Mouse (Mus musculus) stomach, embryonic 16.5 days (tissue): ENCODE results near the gene Neb. TPM values are rescaled to one million over a fixed set of nuclear protein-coding genes. Genes with fewer than 3 reads are reported as not detected.
"Not testable (repeated sequence)": the region's sequence is repeated elsewhere in the genome, so short reads cannot be mapped to it uniquely, and the experiment has no call there.

ENCODE experiments used
- ATAC-seq: fragments of 200-750 bp; cut with Nextera tagmentation; 2 replicates; pipeline ENCODE4 v1.8.0; 2017; ENCODE audit warnings: moderate number of reproducible peaks, moderate TSS enrichment; ENCODE audit not compliant: insufficient read depth, low FRiP score
- H3K27ac ChIP-seq: fragments of 300-500 bp; sonication (generic); 2 replicates; pipeline ENCODE4 v1.5.1; 2014; ENCODE audit warnings: low read length
- H3K27me3 ChIP-seq: fragments of 300-500 bp; sonication (generic); 2 replicates; pipeline ENCODE4 v1.6.1; 2014; ENCODE audit warnings: low read length, control low read depth, mixed read lengths; ENCODE audit not compliant: control insufficient read depth, insufficient read depth
- H3K36me3 ChIP-seq: fragments of 300-500 bp; sonication (generic); 2 replicates; pipeline ENCODE4 v1.6.1; 2014; ENCODE audit warnings: low read length; ENCODE audit not compliant: control insufficient read depth, insufficient read depth
- H3K4me1 ChIP-seq: fragments of 300-500 bp; sonication (generic); 2 replicates; pipeline ENCODE4 v1.6.1; 2014; ENCODE audit warnings: low read length, control low read depth, mixed read lengths; ENCODE audit not compliant: control insufficient read depth, insufficient read depth
- H3K4me2 ChIP-seq: fragments of 300-500 bp; sonication (generic); 2 replicates; pipeline ENCODE4 v1.6.1; 2014; ENCODE audit warnings: low read depth, low read length, mixed read lengths
- H3K4me3 ChIP-seq: fragments of 300-500 bp; sonication (generic); replicated peaks from 2 replicates; pipeline ENCODE4 v1.5.1; 2014; ENCODE audit warnings: mild to moderate bottlenecking, low read length
- H3K9ac ChIP-seq: fragments of 300-500 bp; sonication (generic); 2 replicates; pipeline ENCODE4 v1.6.1; 2014; ENCODE audit warnings: low read length
- H3K9me3 ChIP-seq: fragments of 300-500 bp; sonication (generic); replicated peaks from 2 replicates; pipeline ENCODE4 v1.6.1; 2016; ENCODE audit warnings: low read length, control low read depth; ENCODE audit not compliant: control insufficient read depth
- WGBS: fragments of 180-500 bp; shearing (Covaris S2); extraction: QIAGEN DNeasy Blood & Tissue Kit; methylation state at CpG from one replicate; pipeline ENCODE4 v1.1.7; 2014; 5-methylcytosine and 5-hydroxymethylcytosine counted together
- microRNA-seq: library from miRNA; unstranded; fragments of <30 nt; microRNA quantifications from one replicate; pipeline ENCODE4, GENCODE M21; 2016
- polyA plus RNA-seq: library from polyadenylated mRNA; unstranded; fragments of >200 nt; fragmentation: Nextera tagmentation; extraction: Ambion mirVana; gene quantifications from 2 replicates; pipeline ENCODE4 v1.2.1, GENCODE M21; 2015

Gene Neb
- polyA plus RNA-seq, 1 experiment from 2014 or later, result 58.5 TPM

- H3K27ac ChIP-seq, result no peak overlapping the region
- H3K36me3 ChIP-seq, result no peaks in the 10 kb centered on the region
- no peak overlapping the region for H3K4me3 ChIP-seq
- no peaks in the 10 kb centered on the region for H3K9me3 ChIP-seq
- no peak overlapping the region for H3K4me2 ChIP-seq
- H3K9ac ChIP-seq, result no peak overlapping the region
- WGBS, result 76% methylated on average over 7 of the region's 7 CpGs
- no peak for ATAC-seq
- H3K27me3 ChIP-seq, result no peaks in the 10 kb centered on the region
- no peaks in the 10 kb centered on the region for H3K4me1 ChIP-seq
These were observed 208.8 kb downstream of the Neb start for GRCm38 (mm10) chr2:52169243-52170005.

- Histone ChIP-seq H3K4me1 (no peaks in the 10 kb centered on the region), H3K4me2 (no peak overlapping the region), H3K27ac (no peak overlapping the region), H3K4me3 (no peak overlapping the region), H3K9ac (no peak overlapping the region), H3K36me3 (no peaks in the 10 kb centered on the region), H3K27me3 (no peaks in the 10 kb centered on the region), H3K9me3 (no peaks in the 10 kb centered on the region)
- WGBS, result 81% methylated on average over 3 of the region's 3 CpGs
- ATAC-seq, result no peak
These were observed 225.2 kb downstream of the Neb start for GRCm38 (mm10) chr2:52153064-52153463.

GRCm38 (mm10) chr2:52133351-52133750, 244.9 kb downstream of the Neb start:
- Histone ChIP-seq H3K4me2 (no peak overlapping the region), H3K4me1 (no peaks in the 10 kb centered on the region), H3K36me3 (0 out of 2 replicates have a peak, but pooled peaks cover 6% of the 10 kb centered on the region), H3K27me3 (no peaks in the 10 kb centered on the region), H3K9me3 (no peaks in the 10 kb centered on the region), H3K9ac (no peak overlapping the region), H3K27ac (no peak overlapping the region), H3K4me3 (no peak overlapping the region)
- WGBS, result 94% methylated on average over 2 of the region's 2 CpGs
- no peak for ATAC-seq

GRCm38 (mm10) chr2:52131370-52131769, 246.9 kb downstream of the Neb start:
- not testable (repeated sequence) for H3K27ac ChIP-seq, H3K9me3 ChIP-seq, H3K4me2 ChIP-seq, ATAC-seq, H3K4me3 ChIP-seq, H3K9ac ChIP-seq, H3K27me3 ChIP-seq, H3K4me1 ChIP-seq
- H3K36me3 ChIP-seq, result peaks cover 12% of the 10 kb centered on the region
- whole genome bisulfite sequencing, result 97% methylated on average over 20 of the region's 20 CpGs

GRCm38 (mm10) chr2:52114086-52114485, 264.2 kb downstream of the Neb start:
- no peaks in the 10 kb centered on the region for H3K9me3 ChIP-seq
- no peak overlapping the region for H3K9ac ChIP-seq
- H3K36me3 ChIP-seq, result peaks cover 36% of the 10 kb centered on the region
- no peaks in the 10 kb centered on the region for H3K4me1 ChIP-seq
- WGBS, result 92% methylated on average over 1 of the region's 1 CpGs
- H3K27ac ChIP-seq, result no peak overlapping the region
- H3K27me3 ChIP-seq, result no peaks in the 10 kb centered on the region
- no peak overlapping the region for H3K4me3 ChIP-seq
- no peak overlapping the region for H3K4me2 ChIP-seq
- ATAC-seq, result no peak

Small RNAs within 50 kb of the gene (microRNA-seq; reads per million reads assigned to microRNA genes)
- gene Gm22095, result not detected

Other genes starting within 250 kb of the Neb start
- gene Arl5a, start 46.4 kb upstream of the Neb start, polyA plus RNA-seq, result 20.8 and 25.1 TPM in 2 replicates